Mouse (Mus musculus): ENCODE data around the gene Rexo1. TPM values are rescaled to one million over a fixed set of nuclear protein-coding genes. Genes with fewer than 3 reads are reported as not detected.
"Not testable (repeated sequence)": the region's sequence is repeated elsewhere in the genome, so short reads cannot be mapped to it uniquely, and the experiment has no call there.

The Rexo1 gene
- polyA plus RNA-seq, 2 experiments = 27.9 to 56.4 TPM

DNA sequence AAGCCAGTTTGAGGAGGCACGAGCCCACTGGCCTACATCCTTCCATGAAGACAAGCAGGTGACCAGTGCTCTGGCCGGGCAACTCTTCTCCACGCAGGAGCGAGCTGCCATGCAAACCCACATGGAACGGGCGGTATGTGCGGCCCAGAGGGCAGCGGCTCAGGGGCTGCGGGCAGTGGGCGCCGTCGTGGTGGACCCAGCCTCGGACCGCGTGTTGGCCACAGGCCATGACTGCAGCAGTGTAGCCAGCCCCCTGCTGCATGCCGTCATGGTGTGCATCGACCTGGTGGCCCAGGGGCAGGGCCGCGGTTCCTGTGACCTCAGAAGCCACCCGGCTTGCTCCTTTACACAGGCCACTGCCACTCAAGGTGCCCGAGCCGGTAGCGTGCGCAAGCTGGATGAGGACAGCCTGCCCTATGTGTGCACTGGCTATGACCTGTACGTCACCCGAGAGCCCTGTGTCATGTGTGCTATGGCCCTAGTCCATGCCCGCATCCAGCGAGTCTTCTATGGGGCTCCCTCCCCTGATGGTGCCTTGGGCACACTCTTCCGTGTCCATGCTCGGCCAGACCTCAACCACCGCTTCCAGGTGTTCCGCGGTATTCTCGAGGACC is 45.5 kb upstream of the Rexo1 start:
- Histone ChIP-seq H3K27me3 (ENCODE audit: control insufficient read depth, insufficient read depth, low read length) (no peaks in the 10 kb centered on the region), H3K27ac (replicated peaks; ENCODE audit: low read depth, low read length) (no peak overlapping the region), H3K4me3 (replicated peaks; ENCODE audit: low read length) (no peak overlapping the region), H3K9ac (ENCODE audit: low read depth, low read length, severe bottlenecking) (no peak overlapping the region), H3K36me3 (ENCODE audit: control insufficient read depth, insufficient read depth, low read length) (peaks cover 55% of the 10 kb centered on the region), H3K4me2 (replicated peaks; ENCODE audit: low read depth, low read length, severe bottlenecking) (no peak overlapping the region), H3K4me1 (ENCODE audit: control insufficient read depth, insufficient read depth, low read length) (peaks cover 11% of the 10 kb centered on the region), H3K9me3 (ENCODE audit: control insufficient read depth, low read length) (no peaks in the 10 kb centered on the region)
- DNase-seq (ENCODE audit: low spot score) (no peak), ATAC-seq (ENCODE audit: low FRiP score, low read depth) (no peak)
- TF ChIP-seq POLR2A (IDR thresholded peaks at IDR 0.05; ENCODE audit: borderline replicate concordance, extremely low read depth, insufficient read depth, insufficient read length) = no peak
- 96% methylated on average over 34 of the region's 34 CpGs for WGBS

DNA sequence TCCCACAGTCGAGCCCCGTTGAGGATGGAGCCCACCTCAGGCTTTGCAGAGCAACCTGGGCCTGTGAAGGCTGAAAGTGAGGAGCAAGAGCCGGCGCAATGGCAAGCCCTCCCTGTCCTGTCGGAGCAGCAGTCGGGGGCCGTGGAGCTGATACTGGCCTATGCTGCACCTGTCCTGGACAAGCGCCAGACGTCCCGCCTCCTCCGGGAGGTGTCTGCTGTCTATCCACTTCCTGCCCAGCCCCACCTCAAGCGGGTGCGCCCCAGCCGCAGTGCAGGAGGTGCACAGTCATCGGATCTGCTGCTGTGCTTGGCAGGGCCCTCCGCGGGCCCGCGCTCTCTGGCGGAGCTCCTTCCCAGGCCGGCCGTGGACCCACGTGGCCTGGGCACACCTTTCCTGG is 44.9 kb upstream of the Rexo1 start:
- ATAC-seq (ENCODE audit: low FRiP score, low read depth) = no peak
- Histone ChIP-seq H3K9me3 (ENCODE audit: control insufficient read depth, low read length) (no peaks in the 10 kb centered on the region), H3K36me3 (ENCODE audit: control insufficient read depth, insufficient read depth, low read length) (peaks cover 52% of the 10 kb centered on the region), H3K27me3 (ENCODE audit: control insufficient read depth, insufficient read depth, low read length) (no peaks in the 10 kb centered on the region), H3K9ac (ENCODE audit: low read depth, low read length, severe bottlenecking) (no peak overlapping the region), H3K27ac (replicated peaks; ENCODE audit: low read depth, low read length) (no peak overlapping the region), H3K4me2 (replicated peaks; ENCODE audit: low read depth, low read length, severe bottlenecking) (no peak overlapping the region), H3K4me3 (replicated peaks; ENCODE audit: low read length) (no peak overlapping the region), H3K4me1 (ENCODE audit: control insufficient read depth, insufficient read depth, low read length) (peaks cover 11% of the 10 kb centered on the region)
- DNase-seq (ENCODE audit: low spot score) = no peak
- WGBS = 91% methylated on average over 22 of the region's 23 CpGs
- TF ChIP-seq POLR2A (IDR thresholded peaks at IDR 0.05; ENCODE audit: borderline replicate concordance, extremely low read depth, insufficient read depth, insufficient read length) = no peak

DNA sequence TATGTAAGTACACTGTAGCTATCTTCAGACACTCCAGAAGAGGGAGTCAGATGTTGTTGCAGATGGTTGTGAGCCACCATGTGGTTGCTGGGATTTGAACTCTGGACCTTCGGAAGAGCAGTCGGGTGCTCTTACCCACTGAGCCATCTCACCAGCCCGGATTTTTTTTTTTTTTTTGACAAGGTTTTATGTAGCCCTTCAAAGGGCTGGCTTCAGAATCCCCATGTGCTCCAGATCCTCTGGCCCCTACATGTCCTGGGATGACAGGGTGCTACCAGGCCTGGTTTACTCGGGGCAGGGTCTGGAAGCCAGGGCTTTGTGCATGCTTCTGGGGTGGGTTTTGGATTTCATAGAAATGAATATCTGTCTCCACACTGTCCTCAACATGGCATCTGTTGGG is 44.4 kb upstream of the Rexo1 start, which contains the start of gene Gm49322:
Gene Gm49322, plus strand, starts transcription at position 301 of the 400 bp plus-strand sequence.
- Histone ChIP-seq H3K4me1 (ENCODE audit: control insufficient read depth, insufficient read depth, low read length) (peaks cover 11% of the 10 kb centered on the region), H3K36me3 (ENCODE audit: control insufficient read depth, insufficient read depth, low read length) (peaks cover 47% of the 10 kb centered on the region)
- H3K4me2 ChIP-seq (replicated peaks; ENCODE audit: low read depth, low read length, severe bottlenecking); ATAC-seq (ENCODE audit: low FRiP score, low read depth); DNase-seq (ENCODE audit: low spot score); H3K9ac ChIP-seq (ENCODE audit: low read depth, low read length, severe bottlenecking); H3K27ac ChIP-seq (replicated peaks; ENCODE audit: low read depth, low read length); H3K4me3 ChIP-seq (replicated peaks; ENCODE audit: low read length); H3K9me3 ChIP-seq (ENCODE audit: control insufficient read depth, low read length); H3K27me3 ChIP-seq (ENCODE audit: control insufficient read depth, insufficient read depth, low read length): not testable (repeated sequence)
- WGBS = 73% methylated on average over 4 of the region's 4 CpGs

DNA sequence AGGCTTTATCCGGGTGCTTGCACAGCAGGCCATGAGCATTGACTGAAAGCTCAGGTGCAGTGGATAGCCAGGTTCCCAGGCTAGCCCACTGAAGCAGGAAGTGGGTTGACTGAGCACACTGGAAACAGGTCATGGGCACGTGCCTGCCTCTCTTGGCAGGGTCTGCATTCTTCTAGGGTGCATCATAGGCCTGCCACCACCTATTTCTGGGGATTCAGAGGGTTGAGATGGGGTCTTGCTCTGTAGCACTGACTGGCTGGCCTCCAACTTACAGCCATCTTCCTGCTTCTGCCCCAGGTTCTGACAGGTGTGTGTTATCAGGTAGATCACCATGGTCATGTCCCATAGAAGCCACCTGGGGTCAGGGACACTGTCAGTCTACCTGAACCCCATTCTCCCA is 43.6 kb upstream of the Rexo1 start:
- Histone ChIP-seq H3K27ac (replicated peaks; ENCODE audit: low read depth, low read length) (no peak overlapping the region), H3K4me3 (replicated peaks; ENCODE audit: low read length) (no peak overlapping the region), H3K4me1 (ENCODE audit: control insufficient read depth, insufficient read depth, low read length) (peaks cover 11% of the 10 kb centered on the region), H3K27me3 (ENCODE audit: control insufficient read depth, insufficient read depth, low read length) (no peaks in the 10 kb centered on the region), H3K9ac (ENCODE audit: low read depth, low read length, severe bottlenecking) (no peak overlapping the region), H3K9me3 (ENCODE audit: control insufficient read depth, low read length) (no peaks in the 10 kb centered on the region), H3K36me3 (ENCODE audit: control insufficient read depth, insufficient read depth, low read length) (peaks cover 41% of the 10 kb centered on the region), H3K4me2 (replicated peaks; ENCODE audit: low read depth, low read length, severe bottlenecking) (no peak overlapping the region)
- TF ChIP-seq POLR2A (IDR thresholded peaks at IDR 0.05; ENCODE audit: borderline replicate concordance, extremely low read depth, insufficient read depth, insufficient read length) = no peak
- ATAC-seq (ENCODE audit: low FRiP score, low read depth) (no peak), DNase-seq (ENCODE audit: low spot score) (no peak)
- WGBS = 92% methylated on average over 2 of the region's 2 CpGs

DNA sequence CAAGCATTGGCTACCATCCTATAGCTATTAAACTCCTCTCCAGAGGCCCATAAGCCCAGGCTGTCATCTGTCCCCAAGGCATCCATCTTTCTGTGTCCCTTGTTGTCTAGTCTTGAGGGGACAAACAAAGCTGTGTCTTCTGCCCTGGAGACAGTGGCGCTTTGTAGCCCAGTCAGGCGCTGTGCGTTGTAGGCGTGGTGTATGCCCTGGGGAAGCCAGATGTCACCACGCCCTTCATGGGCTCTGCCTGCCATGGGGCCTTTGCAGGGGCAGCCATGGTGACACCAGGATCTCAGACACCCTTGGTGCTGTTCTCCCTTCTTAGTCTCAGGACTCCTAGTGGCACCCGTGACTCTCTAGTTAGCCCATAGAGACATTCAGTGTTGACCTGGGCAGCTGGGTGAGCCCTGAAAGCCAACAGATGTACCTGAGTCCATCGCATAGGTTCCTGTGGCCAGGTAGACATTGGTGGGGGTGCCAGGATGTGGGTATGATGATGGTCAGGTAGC is 42.7 kb upstream of the Rexo1 start:
- H3K9me3 ChIP-seq (ENCODE audit: control insufficient read depth, low read length) = no peaks in the 10 kb centered on the region
- TF ChIP-seq POLR2A (IDR thresholded peaks at IDR 0.05; ENCODE audit: borderline replicate concordance, extremely low read depth, insufficient read depth, insufficient read length) = no peak
- H3K4me2 ChIP-seq (replicated peaks; ENCODE audit: low read depth, low read length, severe bottlenecking) = peak overlapping the region; percentile 87
- no peak overlapping the region for H3K27ac ChIP-seq (replicated peaks; ENCODE audit: low read depth, low read length)
- H3K36me3 ChIP-seq (ENCODE audit: control insufficient read depth, insufficient read depth, low read length) = peaks cover 32% of the 10 kb centered on the region
- ATAC-seq (ENCODE audit: low FRiP score, low read depth) = no peak
- no peaks in the 10 kb centered on the region for H3K27me3 ChIP-seq (ENCODE audit: control insufficient read depth, insufficient read depth, low read length)
- no peak for DNase-seq (ENCODE audit: low spot score)
- peak overlapping the region; percentile 65; the same call in 1 of the 2 replicates for H3K4me3 ChIP-seq (replicated peaks; ENCODE audit: low read length)
- WGBS = 95% methylated on average over 6 of the region's 7 CpGs
- peaks cover 11% of the 10 kb centered on the region for H3K4me1 ChIP-seq (ENCODE audit: control insufficient read depth, insufficient read depth, low read length)
- peak overlapping the region; percentile 59; the same call in 1 of the 2 replicates for H3K9ac ChIP-seq (ENCODE audit: low read depth, low read length, severe bottlenecking)
